Comparison of ENCODE assay signal across 25 mouse cellular contexts in the genomic region with DNA sequence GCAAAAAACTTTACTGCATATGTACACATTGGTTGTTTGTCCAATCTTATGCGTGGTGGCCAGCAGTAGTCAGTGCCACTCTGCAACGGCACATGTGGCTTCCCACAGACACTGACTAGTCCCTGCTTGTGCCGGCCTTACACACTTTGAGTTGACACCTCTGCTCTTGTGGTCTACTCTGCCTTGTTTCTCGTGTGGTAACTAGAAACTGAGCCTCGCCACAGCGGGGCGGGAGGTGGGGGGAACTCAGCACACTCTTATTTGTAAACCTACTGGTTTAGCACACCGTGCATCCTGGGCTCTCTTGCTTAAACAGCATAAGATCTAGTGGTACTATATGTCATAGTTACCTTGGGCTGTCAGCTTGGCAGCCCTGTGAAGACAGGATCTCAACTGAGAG.
"Had no signal": no experiment of that assay in that cellular context is flagged by ENCODE, and none has a peak within 500 bp of the region (broad histone marks: within the 10 kb centered on the region; RNA-seq: fewer than 3 reads in every experiment).

No protein-coding gene starts in this region.

- H3K4me3 ChIP-seq: heart, adult 2 months; heart, embryonic 13.5 days; heart, embryonic 15.5 days; layer of hippocampus, adult 2 months; left cerebral cortex, adult 2 months; limb, embryonic 10.5 days; limb, embryonic 12.5 days; liver, embryonic 13.5 days had no signal

- H3K4me2 ChIP-seq: heart, embryonic 11.5 days; heart, embryonic 13.5 days; heart, embryonic 15.5 days; hindbrain, embryonic 14.5 days; limb, embryonic 12.5 days; liver, embryonic 11.5 days; liver, embryonic 13.5 days had no signal

- H3K36me3 ChIP-seq: heart, embryonic 13.5 days; heart, embryonic 15.5 days; limb, embryonic 10.5 days; limb, embryonic 12.5 days; liver, embryonic 13.5 days had no signal

- ATAC-seq: hindbrain, embryonic 16.5 days; intestine, embryonic 16.5 days had no signal

- H3K27me3 ChIP-seq: heart, embryonic 13.5 days; heart, embryonic 15.5 days; limb, embryonic 12.5 days; liver, embryonic 13.5 days had no signal

- H3K9ac ChIP-seq: heart, embryonic 13.5 days; heart, embryonic 15.5 days; hindbrain, embryonic 14.5 days; limb, embryonic 12.5 days; liver, embryonic 13.5 days had no signal

- H3K27ac ChIP-seq: heart, adult 2 months; heart, embryonic 13.5 days; heart, embryonic 15.5 days; hindbrain, embryonic 14.5 days; layer of hippocampus, adult 2 months; left cerebral cortex, adult 2 months; limb, embryonic 10.5 days; limb, embryonic 12.5 days; liver, embryonic 13.5 days had no signal

- DNase-seq: gastrocnemius, postnatal 14 days; gastrocnemius, postnatal 36 days; heart, adult 11 months; heart, adult 2 months; heart, postnatal 14 days; heart, postnatal 36 days; kidney, adult 11 months; kidney, adult 2 months; kidney, adult 9 months; kidney, postnatal 10 days; kidney, postnatal 25 days; kidney, postnatal 4 days; liver; liver, embryonic 13.5 days had no signal

- H3K9me3 ChIP-seq: heart, embryonic 13.5 days; heart, embryonic 15.5 days; limb, embryonic 10.5 days; limb, embryonic 12.5 days; liver, embryonic 13.5 days had no signal

- H3K4me1 ChIP-seq: heart, embryonic 13.5 days; heart, embryonic 15.5 days; limb, embryonic 10.5 days; limb, embryonic 12.5 days; liver, embryonic 13.5 days had no signal
